In the genomic region with DNA sequence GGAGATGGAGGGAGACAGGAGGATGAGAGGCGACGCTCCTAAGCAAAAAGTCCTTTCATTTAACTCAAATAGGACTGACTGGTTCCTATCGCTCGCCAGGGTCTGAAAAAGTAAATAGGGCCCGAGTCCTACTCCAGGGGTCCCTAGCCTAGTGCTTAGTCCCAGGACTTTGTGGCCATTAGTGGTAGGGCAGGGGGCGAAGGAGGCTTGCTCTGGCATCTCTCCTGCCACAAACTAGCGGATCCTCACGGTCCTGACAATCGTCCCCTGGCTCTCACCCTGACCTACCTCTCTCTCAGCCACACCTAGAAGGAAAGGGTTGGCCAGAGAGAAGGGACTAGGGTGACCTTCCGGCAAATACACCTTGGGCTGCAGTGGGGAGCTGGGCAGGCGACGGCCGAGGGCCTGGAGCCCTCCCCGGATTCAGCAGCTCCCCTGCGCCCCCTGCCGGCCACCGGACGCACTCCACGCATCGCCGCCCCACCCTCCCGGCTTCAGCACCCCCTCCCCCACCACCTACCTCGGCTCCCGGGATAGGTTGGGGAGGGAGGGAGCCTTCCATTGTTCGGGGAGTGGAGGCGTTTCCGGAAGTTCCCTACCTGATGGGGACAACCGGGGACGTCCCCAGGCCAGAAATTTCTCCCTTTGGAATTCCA, we compare ENCODE assay signal across 8 mouse cellular contexts.
DNase-seq lines count a peak whose midpoint lies in the region; ATAC-seq and TF ChIP-seq lines count a peak whose summit lies in the region.

No protein-coding gene starts in this region.

- H3K27me3 ChIP-seq in forebrain, embryonic 15.5 days = no peaks in the 10 kb centered on the region
- H3K27me3 ChIP-seq in neural tube, embryonic 13.5 days = no peaks in the 10 kb centered on the region
- H3K27me3 ChIP-seq in stomach, postnatal 0 days (ENCODE audit: control insufficient read depth, insufficient read depth, low read length) = no peaks in the 10 kb centered on the region

- H3K9me3 ChIP-seq in forebrain, embryonic 15.5 days = no peaks in the 10 kb centered on the region
- H3K9me3 ChIP-seq in neural tube, embryonic 13.5 days = no peaks in the 10 kb centered on the region
- no peaks in the 10 kb centered on the region for H3K9me3 ChIP-seq in stomach, postnatal 0 days (ENCODE audit: control insufficient read depth, low read length)

- H3K4me2 ChIP-seq in forebrain, embryonic 15.5 days (replicated peaks) = peak overlapping the region; percentile 64
- peak overlapping the region; percentile 65 for H3K4me2 ChIP-seq in neural tube, embryonic 13.5 days
- H3K4me2 ChIP-seq in stomach, postnatal 0 days (replicated peaks; ENCODE audit: low read depth) = peak overlapping the region; percentile 61

- H3K4me3 ChIP-seq in forebrain, embryonic 15.5 days = peak overlapping the region; percentile 52
- H3K4me3 ChIP-seq in neural tube, embryonic 13.5 days = peak overlapping the region; percentile 40
- H3K4me3 ChIP-seq in stomach, postnatal 0 days (ENCODE audit: low read depth, low read length) = peak overlapping the region; percentile 35

- peak; percentile 89 for ATAC-seq in forebrain, embryonic 15.5 days (replicated peaks)
- peak; percentile 87 for ATAC-seq in neural tube, embryonic 13.5 days (ENCODE audit: low read depth)
- peak; percentile 93 for ATAC-seq in stomach, postnatal 0 days (ENCODE audit: low FRiP score, low TSS enrichment)

- intact Hi-C loops in heart, postnatal 36 days (cut with DNase I) = loop anchor here (1.0 to 2.0 kb wide), 2 partner anchors 41 to 85 kb away; no protein-coding TSS in a partner anchor

- DNase-seq in ES-CJ7 (ENCODE audit: low read depth, low spot score) = peak; percentile 81
- DNase-seq in cerebellum, adult 18-20 months = peak; percentile 86 to 95
- DNase-seq in heart, postnatal 36 days = peak; percentile 94 to 95
- peak; percentile 58 to 88 for DNase-seq in layer of hippocampus, adult 18-20 months (ENCODE audit: low spot score in 2 of 2)
- peak; percentile 87 to 92 for DNase-seq in lung, adult 18-20 months
- peak; percentile 97 for DNase-seq in stomach, postnatal 0 days (ENCODE audit: low spot score)

- TF ChIP-seq CTCF in stomach, postnatal 0 days (IDR thresholded peaks at IDR 0.05; ENCODE audit: low read depth) = peak; percentile 86

- peak overlapping the region; percentile 46 for H3K9ac ChIP-seq in forebrain, embryonic 15.5 days (replicated peaks)
- H3K9ac ChIP-seq in neural tube, embryonic 13.5 days = peak overlapping the region; percentile 62
- H3K9ac ChIP-seq in stomach, postnatal 0 days (ENCODE audit: low read length) = no peak overlapping the region; the same call in 1 of the 2 replicates

- no peaks in the 10 kb centered on the region for H3K36me3 ChIP-seq in forebrain, embryonic 15.5 days
- H3K36me3 ChIP-seq in neural tube, embryonic 13.5 days = no peaks in the 10 kb centered on the region
- no peaks in the 10 kb centered on the region for H3K36me3 ChIP-seq in stomach, postnatal 0 days (ENCODE audit: control insufficient read depth, insufficient read depth, low read length)

- no peak for TF ChIP-seq EP300 in stomach, postnatal 0 days (optimal IDR thresholded peaks at IDR 0.05)

- WGBS in forebrain, embryonic 15.5 days = 12% methylated on average over 28 of the region's 29 CpGs
- WGBS in neural tube, embryonic 13.5 days = 15% methylated on average over 26 of the region's 29 CpGs
- WGBS in stomach, postnatal 0 days = 11% methylated on average over 29 of the region's 29 CpGs

- 0 out of 2 replicates have a peak overlapping the region, but pooled peaks have one; percentile 7 for H3K27ac ChIP-seq in forebrain, embryonic 15.5 days (replicated peaks)
- peak overlapping the region; percentile 61 for H3K27ac ChIP-seq in neural tube, embryonic 13.5 days (replicated peaks)
- H3K27ac ChIP-seq in stomach, postnatal 0 days (replicated peaks) = peak overlapping the region; percentile 91

- H3K4me1 ChIP-seq in forebrain, embryonic 15.5 days = peaks cover 32% of the 10 kb centered on the region
- peaks cover 29% of the 10 kb centered on the region for H3K4me1 ChIP-seq in neural tube, embryonic 13.5 days (replicated peaks)
- peaks cover 8% of the 10 kb centered on the region for H3K4me1 ChIP-seq in stomach, postnatal 0 days (replicated peaks; ENCODE audit: control insufficient read depth, insufficient read depth)

Comparison
In these comparisons a context has a peak if more than half of its experiments do, and no peak if none do; other contexts are left out.
1. Peak in every context shown above with its lines: DNase-seq, ATAC-seq, H3K4me3 ChIP-seq and H3K27ac ChIP-seq.
2. H3K27ac ChIP-seq: peak in every context shown above with its lines; median percentile 91 in stomach, postnatal 0 days; 61 in neural tube, embryonic 13.5 days; 7 in forebrain, embryonic 15.5 days.